Mouse (Mus musculus) T-cell, adult 2 months (primary cell): ENCODE data around the gene Smyd3.
A peak's percentile ranks its signal among the peaks of the same experiment; 100 is the strongest.

Experiments used
- DNase-seq: peaks from one replicate; pipeline ENCODE4 v3.0.0; 2022; ENCODE audit warnings: low spot score

Gene Smyd3

DNA sequence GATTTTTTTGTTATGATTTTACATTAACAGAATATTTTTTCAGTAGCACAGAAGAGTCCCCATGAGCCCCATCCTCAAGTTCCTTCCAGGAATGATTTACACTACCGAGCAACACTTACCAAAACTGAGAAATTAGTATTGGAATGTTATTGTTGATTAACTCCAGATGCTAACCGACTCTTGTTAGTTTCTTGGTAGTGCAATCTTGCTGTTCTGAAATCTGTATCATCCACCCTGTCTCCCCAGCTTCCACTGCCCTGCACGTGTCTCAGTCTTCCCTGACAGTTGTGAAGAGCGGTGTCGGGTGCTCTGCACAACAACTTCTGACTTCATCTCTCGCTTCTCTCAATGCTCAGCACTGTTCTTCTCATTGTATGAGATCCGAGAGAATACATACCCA is 494.4 kb downstream of the Smyd3 start:
- no peak for DNase-seq

DNA sequence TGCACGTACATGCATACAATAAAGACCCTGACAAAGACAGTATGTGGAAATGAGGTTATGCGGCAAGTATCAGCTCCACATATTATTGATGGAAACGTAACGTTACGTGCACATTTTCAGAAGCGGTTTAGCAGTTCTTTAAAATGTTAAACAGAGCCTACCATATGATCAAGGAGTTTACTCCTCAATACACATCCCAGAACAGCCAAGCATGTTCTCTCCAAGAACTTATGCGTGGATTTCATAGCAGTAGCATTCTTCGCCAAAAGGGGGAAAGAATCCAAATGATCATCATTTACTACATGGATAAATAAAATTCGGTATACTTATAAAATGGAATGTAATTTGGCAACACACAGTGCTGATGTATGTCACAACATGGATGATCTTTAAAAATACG is 500.4 kb downstream of the Smyd3 start:
- no peak for DNase-seq

DNA sequence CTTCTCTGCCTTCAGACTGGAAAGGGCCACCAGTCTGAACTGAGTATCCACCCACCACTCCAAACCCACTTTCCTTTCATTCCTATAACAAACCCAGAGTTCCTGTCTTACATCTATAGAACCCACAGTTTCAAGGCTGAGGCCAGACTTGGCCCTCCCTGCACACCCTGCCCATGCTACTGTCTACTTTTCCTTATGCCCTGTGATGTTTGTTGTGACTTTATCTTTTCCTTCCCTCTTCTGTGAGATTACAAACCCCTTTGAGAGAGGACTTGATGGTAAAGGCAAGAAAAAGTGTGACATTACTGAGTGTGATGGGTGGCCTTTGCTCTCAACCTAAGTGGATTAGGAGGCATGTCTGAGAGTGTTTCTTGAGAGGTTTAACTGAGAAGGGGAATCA is 504.8 kb downstream of the Smyd3 start:
- no peak for DNase-seq

DNA sequence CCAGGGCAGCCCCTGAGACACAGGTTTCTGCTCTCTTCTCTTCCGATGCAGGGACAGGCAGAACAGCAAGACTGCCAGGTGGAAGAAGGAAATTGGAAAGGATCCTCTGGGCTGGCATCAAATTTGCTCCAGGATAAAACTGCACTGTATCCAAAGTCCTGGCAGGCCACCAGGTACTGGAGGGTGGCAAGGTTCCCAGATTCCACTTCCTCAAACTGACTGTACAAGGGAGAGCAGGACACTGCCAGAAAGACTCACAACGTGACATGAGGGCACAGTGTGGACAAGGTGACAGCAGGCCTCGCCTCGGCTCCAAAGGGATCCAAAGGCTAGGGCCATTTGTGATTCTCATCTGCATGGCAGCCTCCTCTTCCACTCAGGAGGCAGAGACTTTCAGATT is 505.6 kb downstream of the Smyd3 start:
- no peak for DNase-seq

DNA sequence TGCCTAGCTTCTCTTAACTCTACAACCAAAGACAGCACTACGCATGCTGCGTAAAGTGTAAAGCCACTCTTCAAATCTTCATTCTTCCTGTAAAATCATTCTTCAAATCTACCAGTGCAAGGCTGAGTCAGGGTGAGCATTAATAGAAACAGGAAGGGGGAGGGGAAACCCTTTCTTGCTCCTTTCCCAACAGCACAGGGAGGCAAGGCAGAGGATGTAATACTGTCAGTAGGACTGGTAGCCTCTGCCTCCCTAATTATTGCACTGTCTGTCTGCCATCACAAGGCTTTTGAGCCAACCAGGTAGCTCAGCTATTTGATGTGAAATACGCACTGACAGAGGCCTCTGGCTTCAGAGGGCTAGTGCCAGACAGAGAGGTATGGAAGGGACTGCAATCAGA is 507.1 kb downstream of the Smyd3 start:
- DNase-seq: no peak

DNA sequence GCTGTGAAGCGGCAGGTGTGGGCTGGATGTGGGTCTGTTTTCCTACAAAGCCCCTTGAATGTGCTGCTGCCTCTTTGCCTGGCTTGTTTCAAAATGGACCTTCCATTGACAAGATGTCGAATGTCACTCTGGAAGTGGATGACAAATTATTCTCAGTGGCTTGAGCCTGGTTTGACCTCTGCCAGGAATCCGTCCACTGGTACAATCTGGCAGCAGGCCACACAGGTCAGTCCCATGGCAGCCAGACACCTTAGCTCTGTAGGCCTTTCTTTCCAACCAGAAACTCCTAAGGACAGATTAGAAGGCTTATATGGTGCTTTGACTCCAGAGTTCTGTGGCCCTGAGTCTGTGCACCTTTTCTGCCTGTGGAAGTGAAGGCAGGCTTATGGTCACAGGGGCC is 507.9 kb downstream of the Smyd3 start:
- no peak for DNase-seq

DNA sequence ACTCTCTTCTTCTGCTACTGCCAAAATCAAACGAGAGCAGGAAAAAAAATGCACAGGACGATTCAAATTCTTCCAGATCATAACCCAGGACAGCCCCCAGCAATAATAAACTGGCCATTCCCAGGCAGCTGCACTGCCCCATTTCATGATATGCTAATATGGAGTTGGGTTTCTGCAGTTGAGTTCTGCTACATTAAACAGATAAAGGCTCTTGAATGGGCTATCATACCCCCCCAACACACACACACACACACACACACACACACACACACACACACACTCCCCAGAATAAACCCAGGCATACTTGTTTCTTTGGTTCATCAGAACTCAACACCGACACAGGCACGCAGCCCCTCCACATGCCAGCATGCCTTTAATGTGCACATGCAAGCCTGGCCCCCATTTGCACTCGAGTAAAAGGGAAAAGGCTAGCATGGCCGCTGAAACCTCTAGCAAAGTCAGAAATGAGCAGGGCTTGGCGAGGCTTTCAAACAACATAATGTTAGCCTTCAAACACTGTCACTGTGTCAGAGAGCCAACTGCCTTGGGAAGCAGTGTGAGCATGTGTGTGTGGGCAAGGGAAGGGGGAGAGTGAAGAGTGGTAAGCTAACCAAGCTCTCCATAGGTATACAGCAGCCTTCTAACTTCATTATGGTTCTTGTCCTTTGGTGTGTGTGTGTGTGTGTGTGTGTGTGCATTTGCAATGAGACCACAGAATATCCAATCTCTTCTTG is 513.5 kb downstream of the Smyd3 start:
- no peak for DNase-seq

DNA sequence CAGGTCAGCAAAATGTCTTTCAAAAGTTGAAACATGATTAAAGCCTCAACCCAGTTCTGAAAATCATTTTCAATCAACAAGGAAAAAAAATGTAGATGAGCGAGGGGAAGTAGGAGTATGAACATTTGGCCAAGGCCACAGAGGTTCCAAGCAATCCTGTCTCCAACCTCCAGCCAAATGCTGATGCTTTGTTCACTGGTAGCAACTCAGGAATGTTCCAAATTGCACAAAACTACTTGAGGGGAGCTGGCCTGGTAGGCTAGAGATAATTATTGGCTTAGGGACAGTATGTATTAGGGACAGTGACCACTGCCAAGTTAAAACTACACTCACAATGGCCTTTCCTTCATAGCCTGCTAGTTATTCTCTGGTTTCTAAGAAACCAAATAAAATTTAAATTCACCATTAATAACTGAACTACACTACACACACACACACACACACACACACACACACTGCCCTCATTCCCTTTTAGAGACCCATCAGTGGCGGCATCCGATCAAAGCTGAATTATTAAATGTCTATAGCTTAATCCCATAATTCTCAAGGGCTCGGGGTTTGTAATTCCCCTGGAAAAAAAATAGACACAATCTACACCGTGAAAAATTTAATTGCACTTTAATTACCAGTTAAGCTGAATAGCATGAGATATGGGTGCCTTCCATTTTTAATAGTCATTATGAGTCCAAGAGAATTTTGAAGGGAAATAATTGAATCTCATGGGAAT is 514.3 kb downstream of the Smyd3 start:
- DNase-seq: no peak

DNA sequence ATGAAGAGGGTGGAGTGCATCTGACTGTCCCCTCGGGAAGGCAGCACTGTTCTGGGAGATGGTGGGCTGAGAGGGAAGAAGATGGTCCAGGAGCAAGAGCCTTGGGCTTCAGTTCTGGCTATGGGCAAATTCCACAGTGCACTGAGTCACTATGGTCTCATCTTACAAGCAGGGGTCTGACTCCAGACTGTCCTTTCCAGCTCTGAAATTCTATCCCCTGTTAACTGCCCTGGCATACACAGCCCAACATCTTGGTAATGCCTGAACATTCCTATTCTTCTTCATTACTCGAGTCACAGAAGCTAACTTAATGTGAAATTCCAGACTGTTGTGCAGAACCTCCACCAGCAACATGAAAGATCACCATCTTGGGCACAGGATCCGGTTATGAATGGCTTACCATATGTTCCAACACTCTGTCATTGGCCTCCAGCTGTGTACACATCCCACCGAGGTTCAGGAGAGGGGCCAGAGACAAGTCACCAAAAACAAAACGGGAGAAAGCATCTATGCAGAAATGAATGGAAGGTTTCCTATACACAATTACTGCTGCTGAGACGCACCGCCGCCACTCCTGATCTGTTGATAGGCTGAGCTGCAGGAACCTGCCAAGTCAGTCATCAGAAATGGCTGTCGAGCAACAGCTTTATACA is 517.8 kb downstream of the Smyd3 start:
- DNase-seq: no peak

DNA sequence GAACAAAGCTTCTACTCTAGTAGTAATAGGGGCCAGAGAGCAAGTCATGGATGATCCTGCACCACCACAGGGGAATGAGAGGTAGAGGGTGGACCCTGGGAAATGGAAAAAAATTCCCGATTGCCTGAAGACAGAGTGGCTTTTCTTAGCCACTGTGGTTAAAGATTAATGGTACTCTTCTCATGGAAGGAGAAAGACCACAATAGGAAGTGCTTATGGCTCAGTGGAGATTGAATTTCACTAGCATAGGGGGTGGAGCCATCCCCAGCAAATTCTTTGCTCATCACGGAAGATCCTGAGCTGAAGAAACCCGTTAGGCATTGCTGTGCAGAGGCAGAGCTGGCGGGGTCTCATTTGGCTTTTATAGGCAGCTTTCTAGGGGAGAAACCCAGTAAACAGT is 520.0 kb downstream of the Smyd3 start:
- no peak for DNase-seq

DNA sequence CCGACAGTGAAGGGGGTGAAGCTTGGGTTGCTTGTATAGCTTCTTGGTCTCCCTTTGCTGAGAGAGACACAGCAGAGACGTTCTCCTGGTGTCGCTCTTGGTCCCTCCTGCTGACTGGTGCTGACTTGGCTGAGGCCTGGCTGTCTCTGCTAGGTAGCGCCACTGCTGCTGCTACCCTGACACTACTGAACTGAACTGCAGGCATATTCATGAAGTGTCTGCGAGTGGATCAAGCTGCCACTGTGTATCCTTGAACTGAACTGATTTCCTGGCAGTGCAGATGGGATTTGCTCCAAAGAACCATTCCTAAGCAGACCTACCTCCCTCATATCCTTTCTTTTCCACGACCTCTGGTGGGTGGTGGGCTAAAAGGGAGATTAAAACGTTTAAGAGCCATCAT is 523.6 kb downstream of the Smyd3 start:
- no peak for DNase-seq

DNA sequence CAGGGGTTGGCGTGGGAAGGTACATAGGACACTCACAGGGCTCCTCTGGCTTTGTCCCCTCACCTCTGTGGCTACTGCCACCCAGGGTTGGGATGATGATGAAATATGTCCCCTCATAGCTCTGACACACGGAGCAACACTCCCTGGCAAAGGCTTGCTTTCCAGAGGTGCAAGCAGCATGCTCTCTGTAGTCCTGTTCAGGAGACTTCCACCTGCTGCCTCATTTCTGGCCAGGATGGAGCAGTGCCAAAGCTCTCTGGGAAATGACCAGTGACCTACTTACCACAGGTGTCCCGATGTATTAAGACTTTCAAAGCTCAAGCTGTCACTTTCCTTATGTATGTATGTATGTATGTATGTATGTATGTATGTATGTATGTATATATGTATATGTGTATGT is 525.3 kb downstream of the Smyd3 start:
- no peak for DNase-seq

DNA sequence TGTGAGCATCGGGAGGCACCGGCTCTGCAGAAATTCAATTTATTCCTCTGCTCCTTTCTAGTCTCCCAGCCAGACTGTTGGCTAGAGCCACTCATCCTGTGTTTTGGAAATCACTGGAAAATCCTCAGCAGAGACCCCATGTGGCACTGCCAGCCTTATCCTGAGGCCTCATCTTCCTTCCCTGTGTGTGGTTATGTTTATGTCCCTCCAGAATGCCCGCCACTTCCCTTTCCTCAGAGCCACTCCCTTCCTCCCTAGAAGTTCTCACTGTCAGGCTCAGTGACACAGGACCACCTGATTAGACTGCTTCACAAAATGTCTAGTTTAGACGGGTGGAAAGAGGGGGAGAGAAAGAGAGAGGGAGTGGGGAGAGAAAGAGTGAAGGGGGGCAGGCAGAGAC is 526.4 kb downstream of the Smyd3 start:
- DNase-seq: no peak

DNA sequence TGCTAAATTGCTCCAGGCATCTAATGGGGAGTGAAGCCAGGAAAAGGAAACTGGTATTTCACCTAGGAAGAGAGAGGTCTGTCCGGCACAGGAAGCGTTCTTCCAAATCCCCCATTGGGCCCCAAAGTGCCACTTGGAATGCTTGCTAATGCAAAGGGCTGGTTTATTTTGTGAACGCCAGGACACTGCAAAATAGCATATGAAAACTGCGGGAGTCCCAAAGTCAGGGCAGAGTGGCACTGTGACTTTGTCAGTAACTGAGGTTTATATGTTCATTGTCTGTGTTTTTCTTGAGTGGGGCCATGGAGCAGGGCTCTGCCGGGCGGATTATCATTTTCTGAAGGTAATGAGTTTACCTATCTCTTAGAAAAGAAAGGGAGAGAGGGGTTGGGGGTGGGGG is 526.8 kb downstream of the Smyd3 start:
- no peak for DNase-seq

DNA sequence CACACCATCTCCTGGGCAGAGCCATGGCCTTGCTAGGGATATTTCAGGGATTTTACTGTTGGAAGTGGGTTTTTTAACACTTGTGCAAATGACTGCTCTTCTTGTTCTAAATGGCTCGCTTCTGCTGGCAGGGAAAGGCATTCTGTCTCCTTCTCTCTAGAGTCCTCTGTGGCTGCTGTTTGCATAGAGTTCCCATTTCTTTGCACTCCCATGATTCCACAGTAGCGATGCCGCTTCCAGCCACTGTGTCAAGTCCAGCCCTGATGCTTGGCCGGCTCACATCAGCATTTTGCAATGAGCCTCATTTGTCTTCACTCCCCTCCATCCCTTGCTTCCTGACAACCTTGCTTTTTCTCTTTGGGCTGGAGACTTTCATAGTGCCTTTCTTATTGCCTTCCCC is 528.4 kb downstream of the Smyd3 start:
- no peak for DNase-seq

DNA sequence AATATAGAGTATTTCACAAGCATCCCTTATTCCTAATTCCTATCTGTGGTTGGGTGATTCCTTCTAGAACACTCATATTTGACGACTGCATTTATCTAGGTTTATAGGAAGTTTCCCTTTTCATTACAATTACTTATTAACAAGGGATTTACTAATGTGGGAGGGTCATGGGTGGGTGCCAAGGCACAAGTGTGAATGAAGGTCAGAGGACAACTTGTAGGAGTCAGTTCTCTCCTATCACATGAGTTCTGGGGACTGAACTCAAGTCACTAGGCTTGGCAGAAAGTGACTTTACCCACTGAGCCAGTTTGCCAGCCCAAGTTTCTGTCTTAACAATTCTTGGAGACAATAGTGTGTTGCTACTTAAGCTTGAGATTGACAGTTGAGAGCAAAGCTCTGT is 529.7 kb downstream of the Smyd3 start:
- DNase-seq: no peak

DNA sequence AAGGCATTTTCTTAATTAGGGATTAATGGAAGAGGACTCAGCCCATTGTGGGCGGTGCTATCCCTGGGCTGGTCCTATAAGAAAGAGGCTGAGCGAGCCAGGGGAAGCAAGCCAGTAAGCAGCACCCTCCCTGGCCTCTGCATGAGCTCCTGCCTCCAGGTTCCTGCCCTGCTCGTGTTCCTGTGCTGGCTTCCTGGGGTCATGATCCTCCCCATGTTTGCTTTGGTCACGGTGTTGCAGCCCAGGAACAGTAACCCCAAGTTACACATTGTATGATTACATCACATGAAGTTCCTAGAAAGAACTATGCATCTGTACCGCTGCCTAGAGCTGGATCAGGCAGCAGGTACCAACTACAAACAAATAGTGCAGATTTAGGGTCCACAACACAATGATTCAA is 536.2 kb downstream of the Smyd3 start:
- DNase-seq: no peak

DNA sequence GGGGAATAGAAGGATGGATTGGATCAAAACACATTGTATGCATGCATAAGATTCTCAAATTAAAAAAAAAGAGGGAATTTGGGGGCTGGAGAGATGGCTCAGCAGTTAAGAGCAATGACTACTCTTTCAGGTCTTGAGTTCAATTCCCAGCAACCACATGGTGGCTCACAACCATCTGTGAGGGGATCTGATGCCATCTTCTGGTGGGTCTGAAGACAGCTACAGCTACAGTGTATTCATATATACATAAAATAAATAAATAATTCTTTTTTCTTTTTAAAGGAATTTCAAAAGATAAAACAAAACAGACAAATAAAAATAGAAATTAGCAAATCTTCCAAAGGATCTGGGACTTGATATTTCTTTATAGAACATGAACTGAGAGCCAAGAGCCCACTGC is 537.7 kb downstream of the Smyd3 start:
- DNase-seq: no peak

DNA sequence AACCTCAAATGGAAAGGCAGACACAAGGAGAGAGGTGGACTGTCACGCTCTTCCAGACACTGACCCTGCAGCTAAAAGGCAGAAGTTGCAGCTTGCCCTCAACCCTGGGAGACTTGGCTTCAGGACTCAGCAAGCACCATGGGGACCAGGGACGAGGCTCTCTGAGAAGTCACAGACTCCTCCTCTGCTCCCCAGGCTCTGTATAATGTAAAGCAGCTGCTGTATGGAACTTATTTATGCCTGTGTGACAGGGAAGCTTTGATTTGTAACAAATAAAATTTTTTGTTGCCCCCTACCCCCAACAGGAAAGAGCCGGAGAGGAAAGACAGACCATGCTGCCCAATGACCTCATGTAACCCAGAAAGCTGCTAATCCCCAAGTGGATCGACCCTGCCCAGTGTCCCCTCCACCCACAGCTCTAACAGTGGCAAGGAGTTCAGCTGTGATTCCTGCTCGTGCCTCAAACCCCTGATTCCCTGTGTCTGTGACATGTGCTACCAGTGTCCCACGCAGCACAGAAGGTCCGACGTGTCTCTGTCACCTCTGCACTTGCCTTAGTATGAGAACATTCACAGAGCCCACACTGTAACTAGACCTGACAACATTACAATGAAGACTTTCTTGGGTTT is 539.1 kb downstream of the Smyd3 start:
- no peak for DNase-seq

DNA sequence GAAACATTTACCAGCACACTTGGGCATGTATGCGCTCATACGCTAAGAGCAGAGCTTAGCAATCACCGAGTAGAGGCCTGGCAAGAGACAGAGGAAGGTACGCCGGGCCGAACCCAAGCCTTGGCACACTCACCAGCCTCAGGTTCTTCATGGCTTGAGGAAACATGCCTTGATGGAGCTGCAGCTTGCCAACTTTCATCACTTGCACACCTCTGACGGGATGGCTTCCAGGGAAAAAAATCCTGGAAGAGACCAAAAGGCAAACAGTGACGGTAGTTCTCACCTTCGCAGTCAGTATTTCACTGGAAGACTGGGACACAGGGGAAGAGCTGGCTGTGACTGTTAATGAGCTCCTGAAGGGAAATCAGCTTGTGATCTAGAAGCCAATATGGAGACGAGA is 545.8 kb downstream of the Smyd3 start:
- DNase-seq: no peak

DNA sequence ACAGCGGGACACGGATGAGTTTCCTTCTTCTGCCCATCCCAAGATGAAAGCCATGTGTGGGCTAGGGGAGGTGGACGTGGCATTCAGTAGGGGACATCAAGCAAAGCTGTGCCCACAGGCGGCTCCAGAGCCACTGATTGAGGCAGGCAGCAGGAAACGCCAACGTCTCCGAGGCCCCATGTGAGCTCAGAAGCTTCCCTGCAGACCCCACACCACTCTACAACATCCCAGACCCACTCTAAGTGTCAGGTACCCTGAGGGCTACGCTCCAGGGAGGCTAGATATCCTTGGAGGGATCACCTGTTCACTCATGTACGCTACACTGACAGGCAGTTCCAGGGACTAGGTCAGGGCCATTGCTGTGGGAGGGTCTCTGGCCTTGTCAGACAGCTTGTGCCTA is 556.2 kb downstream of the Smyd3 start:
- no peak for DNase-seq

DNA sequence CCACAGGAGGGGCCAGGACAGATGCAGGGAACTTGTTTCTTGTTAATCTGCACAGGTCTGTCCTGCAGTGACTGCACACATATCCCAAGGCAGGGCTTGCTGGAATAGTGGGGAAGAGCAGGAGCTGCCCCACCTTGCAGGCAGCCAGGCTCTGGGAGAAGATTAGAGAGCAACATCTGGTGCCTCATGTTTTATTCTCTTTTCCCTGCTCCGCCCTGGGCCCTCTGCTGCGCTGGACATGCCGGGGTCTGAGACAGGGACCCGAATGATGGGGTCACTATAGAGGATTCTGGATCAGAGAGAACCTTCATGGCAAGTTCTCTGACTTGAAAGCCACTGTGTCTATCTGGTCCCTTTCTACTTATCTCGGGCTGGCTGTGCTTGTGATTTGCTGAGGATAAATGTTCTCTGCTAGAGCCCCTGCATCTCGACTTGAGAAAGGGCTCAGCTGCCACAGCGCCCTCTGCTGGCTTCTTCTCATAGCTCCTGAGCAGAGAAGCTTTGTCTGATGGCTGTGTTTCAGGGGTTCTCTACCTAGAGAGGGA is 557.8 kb downstream of the Smyd3 start:
- DNase-seq: peak; percentile 15

DNA sequence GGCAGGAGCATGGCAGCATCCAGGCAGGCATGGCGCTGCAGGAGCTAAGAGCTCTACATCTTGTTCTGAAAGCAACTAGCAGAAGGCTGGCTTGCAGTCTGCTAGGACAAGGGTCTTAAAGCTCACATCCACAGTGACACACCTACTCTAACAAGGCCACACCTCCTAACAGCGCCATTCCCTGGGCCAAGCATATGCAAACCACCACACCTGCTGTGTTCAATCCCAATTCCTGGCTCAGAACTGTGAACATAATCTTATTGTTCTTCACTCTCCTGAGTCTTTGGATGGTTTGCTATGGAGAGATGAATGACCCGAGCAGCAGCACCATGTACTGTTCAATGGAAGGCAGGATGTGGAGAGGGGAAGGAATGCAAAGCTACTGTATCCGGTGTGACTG is 559.2 kb downstream of the Smyd3 start:
- DNase-seq: no peak
